Mouse (Mus musculus) megakaryocyte, embryonic 14.5 days (primary cell): ENCODE results near the gene Esr1.

Experiments
- FLI1 ChIP-seq: IDR thresholded peaks from 2 replicates; pipeline ENCODE4 v1.6.1; 2012; ENCODE audit warnings: low read length, inconsistent platforms, mixed read lengths
- GATA1 ChIP-seq: IDR thresholded peaks from 3 replicates; pipeline ENCODE4 v1.6.1; 2012; ENCODE audit warnings: mixed read lengths, low read length, inconsistent platforms, borderline replicate concordance

GRCm38 (mm10) chr10:5014976-5015375 lies 403.6 kb downstream of the Esr1 start:
- TF ChIP-seq GATA1 (no peak), FLI1 (no peak)
